Mouse (Mus musculus): ENCODE results near the gene Ficd.

Ficd gene

GRCm38 (mm10) chr5:113730641-113731121, 4.9 kb upstream of the Ficd start:
- no peak for DNase-seq (ENCODE audit: low spot score)

- no peak for DNase-seq (ENCODE audit: low spot score)
Measured at GRCm38 (mm10) chr5:113731174-113731573, 4.4 kb upstream of the Ficd start.

- DNase-seq (ENCODE audit: low spot score) = peak; percentile 31
Measured at GRCm38 (mm10) chr5:113732182-113732581, 3.4 kb upstream of the Ficd start.

GRCm38 (mm10) chr5:113734376-113734775, 1.2 kb upstream of the Ficd start:
- no peak for DNase-seq (ENCODE audit: low spot score)

- DNase-seq (ENCODE audit: low spot score) = no peak
Measured at GRCm38 (mm10) chr5:113735023-113735344, 619 bp upstream of the Ficd start.

- DNase-seq (ENCODE audit: low spot score) = no peak
Measured at GRCm38 (mm10) chr5:113736113-113736502, 505 bp downstream of the Ficd start.

GRCm38 (mm10) chr5:113736522-113737164, 1.0 kb downstream of the Ficd start:
- no peak for DNase-seq (ENCODE audit: low spot score)

GRCm38 (mm10) chr5:113737607-113738237, 2.1 kb downstream of the Ficd start:
- no peak for DNase-seq (ENCODE audit: low spot score)

- no peak for DNase-seq (ENCODE audit: low spot score)
Measured at GRCm38 (mm10) chr5:113747629-113748028, 12.0 kb downstream of the Ficd start.

- no peak for DNase-seq (ENCODE audit: low spot score)
Measured at GRCm38 (mm10) chr5:113748556-113749331, 13.1 kb downstream of the Ficd start.

GRCm38 (mm10) chr5:113751521-113752157, 16.0 kb downstream of the Ficd start:
- no peak for DNase-seq (ENCODE audit: low spot score)

GRCm38 (mm10) chr5:113755347-113756030, 19.9 kb downstream of the Ficd start:
- DNase-seq (ENCODE audit: low spot score) = no peak

GRCm38 (mm10) chr5:113761585-113761984, 26.0 kb downstream of the Ficd start:
- no peak for DNase-seq (ENCODE audit: low spot score)

GRCm38 (mm10) chr5:113764426-113764825, 28.8 kb downstream of the Ficd start:
- no peak for DNase-seq (ENCODE audit: low spot score)

GRCm38 (mm10) chr5:113765641-113766526, 30.3 kb downstream of the Ficd start:
- DNase-seq (ENCODE audit: low spot score) = no peak

GRCm38 (mm10) chr5:113768806-113769205, 33.2 kb downstream of the Ficd start:
- no peak for DNase-seq (ENCODE audit: low spot score)

- peak; percentile 69 for DNase-seq (ENCODE audit: low spot score)
Measured at GRCm38 (mm10) chr5:113771213-113772162, 35.9 kb downstream of the Ficd start.

- peak; percentile 95 for DNase-seq (ENCODE audit: low spot score)
Measured at GRCm38 (mm10) chr5:113772450-113772895, 36.9 kb downstream of the Ficd start, which contains the start of the genes Sart3 and Iscu. Gene Sart3, minus strand, starts transcription at chr5:113772510. Gene Iscu, plus strand, starts transcription at chr5:113772748.

GRCm38 (mm10) chr5:113772905-113773519, 37.4 kb downstream of the Ficd start:
- DNase-seq (ENCODE audit: low spot score) = no peak

Measured in ovary, postnatal 14 days (tissue).